Mouse (Mus musculus): ENCODE measurements around the gene Slc26a3.

Slc26a3 gene

GRCm38 (mm10) chr12:31390571-31390970, at the start of gene Slc26a3:
Gene Slc26a3, plus strand, starts transcription at chr12:31390871.
- no peak for DNase-seq

GRCm38 (mm10) chr12:31350191-31350943, 40.3 kb upstream of the Slc26a3 start:
- no peak for DNase-seq

- peak; percentile 94 for DNase-seq
Observed at GRCm38 (mm10) chr12:31350944-31351928, 39.4 kb upstream of the Slc26a3 start, which contains the start of gene Dld. Gene Dld, minus strand, starts transcription at chr12:31351453.

DNA sequence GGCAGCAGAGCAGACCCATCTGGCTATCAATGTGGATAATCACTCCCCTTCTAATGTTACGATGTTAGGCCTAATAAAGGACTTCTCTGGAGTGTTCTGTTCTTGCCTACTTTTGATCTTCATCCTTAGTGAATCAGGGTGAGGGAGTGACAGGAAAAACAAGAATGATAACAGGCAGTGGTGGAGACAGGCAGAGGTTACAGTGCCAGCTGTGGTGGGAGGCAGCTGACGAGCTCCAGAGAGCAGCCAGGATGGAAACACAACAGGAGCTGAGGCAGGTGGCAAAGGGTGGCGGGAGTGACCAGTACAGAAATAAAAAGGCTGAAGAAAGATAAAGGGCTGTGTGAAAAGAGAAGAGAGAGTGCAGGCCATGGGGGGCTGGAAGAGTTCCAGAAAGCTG, 24.2 kb upstream of the Slc26a3 start:
- DNase-seq = no peak

- DNase-seq = no peak
Observed at GRCm38 (mm10) chr12:31367721-31368120, 22.9 kb upstream of the Slc26a3 start.

- DNase-seq = no peak
Observed at GRCm38 (mm10) chr12:31369118-31369517, 21.6 kb upstream of the Slc26a3 start.

- DNase-seq = no peak
Observed at GRCm38 (mm10) chr12:31369656-31370055, 21.0 kb upstream of the Slc26a3 start.

GRCm38 (mm10) chr12:31374603-31375282, 15.9 kb upstream of the Slc26a3 start:
- DNase-seq = peak; percentile 40

DNA sequence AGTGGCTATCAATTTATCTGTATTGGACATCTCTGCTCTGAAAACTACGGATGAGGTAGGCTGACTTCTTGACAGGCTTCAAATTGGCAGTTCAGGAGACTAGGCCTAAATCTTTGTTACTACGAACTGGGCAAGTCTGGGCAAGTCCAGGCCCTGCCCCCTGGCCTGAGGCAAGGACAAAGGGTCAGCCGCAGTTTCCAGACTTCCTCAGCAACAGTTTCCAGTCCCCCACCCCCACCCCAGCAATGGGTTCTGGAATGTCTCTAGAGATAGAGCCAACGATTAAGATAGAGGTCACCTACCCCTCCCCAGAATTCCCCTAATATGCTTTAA, 15.4 kb upstream of the Slc26a3 start:
- DNase-seq = no peak

GRCm38 (mm10) chr12:31376326-31376950, 14.2 kb upstream of the Slc26a3 start:
- DNase-seq = no peak

- no peak for DNase-seq
Observed at GRCm38 (mm10) chr12:31377241-31377640, 13.4 kb upstream of the Slc26a3 start.

DNA sequence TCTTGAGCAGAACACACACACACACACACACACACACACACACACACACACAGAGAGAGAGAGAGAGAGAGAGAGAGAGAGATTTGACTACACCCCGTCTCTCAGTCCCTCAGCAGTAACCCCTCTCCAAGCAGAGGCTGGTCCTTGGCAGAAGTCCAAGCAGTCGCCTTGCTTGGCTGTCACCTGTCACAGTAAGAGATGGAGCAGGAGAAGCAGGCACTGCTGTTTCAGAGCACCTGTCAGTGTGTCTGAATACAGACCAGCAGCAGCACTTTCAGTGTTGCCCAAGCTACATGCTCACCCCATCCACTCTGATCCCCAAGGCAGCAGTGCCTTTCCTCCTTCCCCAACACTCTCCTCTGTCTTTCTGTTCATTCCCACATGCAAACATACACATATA, 9.8 kb upstream of the Slc26a3 start:
- no peak for DNase-seq

DNA sequence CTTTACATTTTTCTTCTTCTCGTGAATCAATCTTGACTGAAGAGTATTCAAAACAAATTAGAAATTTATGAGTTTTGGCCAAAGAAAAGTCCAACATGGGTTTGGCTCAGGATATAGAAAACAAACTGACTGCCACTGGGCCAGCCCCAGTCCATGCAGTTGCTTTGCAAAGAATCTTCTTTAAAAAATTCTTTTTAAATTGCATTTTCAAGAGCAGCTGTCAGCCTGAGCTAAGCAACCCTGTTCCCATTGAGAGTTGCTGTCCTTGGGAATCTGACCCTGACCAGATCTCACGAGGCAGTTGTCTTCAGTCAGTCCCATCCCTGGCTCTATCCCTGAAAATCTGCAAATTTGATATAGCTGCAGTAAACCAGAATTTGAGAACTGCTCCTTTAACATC, 8.2 kb upstream of the Slc26a3 start:
- DNase-seq = no peak

- DNase-seq = no peak
Observed at GRCm38 (mm10) chr12:31387303-31387702, 3.4 kb upstream of the Slc26a3 start.

DNA sequence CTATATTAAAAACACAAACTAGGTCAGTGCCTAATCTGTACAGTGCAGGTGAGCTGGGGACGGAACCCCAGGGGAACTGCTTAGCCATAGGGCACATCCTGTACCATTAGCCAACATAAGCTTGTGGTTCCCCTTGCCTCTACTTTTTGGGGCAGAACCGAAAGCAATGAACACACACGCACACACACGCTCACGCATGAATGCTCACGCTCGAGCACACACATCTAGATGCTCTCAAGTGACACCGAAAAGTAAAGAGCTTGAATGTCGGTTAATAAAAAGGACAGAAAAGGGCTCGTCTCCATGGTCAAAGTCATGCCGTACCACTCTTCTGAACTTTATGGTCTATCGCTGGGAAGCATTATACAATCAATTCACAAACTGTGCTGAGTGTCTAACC, 1.0 kb downstream of the Slc26a3 start:
- DNase-seq = no peak

GRCm38 (mm10) chr12:31395895-31396294, 5.2 kb downstream of the Slc26a3 start:
- no peak for DNase-seq

GRCm38 (mm10) chr12:31397709-31398108, 7.0 kb downstream of the Slc26a3 start:
- DNase-seq = no peak

DNA sequence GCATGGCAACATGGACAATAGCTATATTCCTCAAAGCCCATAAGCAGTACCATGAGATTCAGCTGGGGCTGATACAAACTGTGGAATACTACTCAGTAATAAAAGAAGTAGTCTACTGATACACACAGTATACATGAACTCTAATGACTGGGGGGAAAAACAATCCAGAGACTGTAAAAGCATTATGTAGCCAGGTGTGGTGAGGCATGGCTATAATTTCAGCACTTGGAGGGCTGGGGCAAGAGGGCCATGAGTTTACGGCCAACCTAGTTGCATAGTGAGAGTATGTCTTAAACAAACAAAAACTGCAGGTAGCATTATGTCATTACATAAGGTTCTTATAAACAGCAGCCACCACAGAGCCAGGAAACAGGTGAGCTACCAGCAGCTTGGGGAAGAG, 10.2 kb downstream of the Slc26a3 start:
- no peak for DNase-seq

DNA sequence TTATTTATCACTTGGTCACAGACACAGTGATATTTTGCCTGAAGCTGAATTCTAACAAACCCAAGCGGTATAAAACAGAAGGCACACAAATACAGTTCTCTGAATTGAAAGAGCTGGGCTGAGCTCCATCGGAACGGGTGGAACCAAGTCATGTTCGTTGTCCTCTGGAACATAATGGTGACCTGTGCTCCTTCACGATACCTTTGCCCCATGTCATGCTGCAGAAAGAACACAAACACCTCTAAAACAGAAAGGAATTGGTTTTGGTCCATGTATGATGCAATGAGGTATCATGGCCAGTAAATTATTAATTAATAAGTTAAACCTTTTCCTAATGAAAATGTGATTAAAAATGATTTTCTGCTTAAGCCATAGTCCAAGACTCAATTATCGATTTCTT, 11.3 kb downstream of the Slc26a3 start:
- no peak for DNase-seq

DNA sequence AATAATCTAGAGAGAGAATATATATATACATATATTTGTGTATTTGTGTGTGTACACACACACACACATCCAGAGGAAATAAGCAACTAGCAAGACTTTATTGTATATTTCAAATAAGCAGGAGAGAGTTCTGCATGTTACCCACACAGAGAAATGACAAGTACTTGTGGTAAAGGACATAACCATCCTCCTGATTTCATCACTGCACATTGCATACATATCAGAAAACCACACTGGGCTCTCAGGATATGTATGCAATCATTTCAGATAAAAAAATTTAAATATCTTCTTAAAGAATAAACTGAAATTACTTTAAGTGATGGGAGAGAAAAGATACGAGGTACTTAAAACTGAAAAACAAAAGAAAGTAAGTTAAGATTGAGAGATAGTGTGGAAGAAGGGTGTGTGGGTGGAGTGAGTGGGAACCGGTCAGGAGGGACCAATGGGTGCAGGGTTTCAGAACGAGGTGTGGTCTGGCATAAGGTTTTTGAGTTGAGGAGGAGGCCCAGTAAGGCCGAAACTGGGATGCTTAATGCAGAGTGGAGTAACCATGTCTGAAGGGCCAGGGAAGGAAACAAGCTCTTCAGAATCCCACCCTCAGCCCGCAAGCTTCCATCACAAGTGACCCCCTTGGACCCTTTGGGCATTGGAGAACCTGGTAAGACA, 14.0 kb downstream of the Slc26a3 start:
- no peak for DNase-seq

- no peak for DNase-seq
Observed at GRCm38 (mm10) chr12:31415971-31416370, 25.3 kb downstream of the Slc26a3 start.

- no peak for DNase-seq
Observed at GRCm38 (mm10) chr12:31421901-31422574, 31.4 kb downstream of the Slc26a3 start.

All from cerebellum, adult 8-10 months (tissue).